Mouse (Mus musculus): ENCODE measurements around the gene Adtrp. TPM values are rescaled to one million over a fixed set of nuclear protein-coding genes. Genes with fewer than 3 reads are reported as not detected.

The Adtrp gene
- polyA plus RNA-seq, 1 experiment from 2014 or later = not detected

DNA sequence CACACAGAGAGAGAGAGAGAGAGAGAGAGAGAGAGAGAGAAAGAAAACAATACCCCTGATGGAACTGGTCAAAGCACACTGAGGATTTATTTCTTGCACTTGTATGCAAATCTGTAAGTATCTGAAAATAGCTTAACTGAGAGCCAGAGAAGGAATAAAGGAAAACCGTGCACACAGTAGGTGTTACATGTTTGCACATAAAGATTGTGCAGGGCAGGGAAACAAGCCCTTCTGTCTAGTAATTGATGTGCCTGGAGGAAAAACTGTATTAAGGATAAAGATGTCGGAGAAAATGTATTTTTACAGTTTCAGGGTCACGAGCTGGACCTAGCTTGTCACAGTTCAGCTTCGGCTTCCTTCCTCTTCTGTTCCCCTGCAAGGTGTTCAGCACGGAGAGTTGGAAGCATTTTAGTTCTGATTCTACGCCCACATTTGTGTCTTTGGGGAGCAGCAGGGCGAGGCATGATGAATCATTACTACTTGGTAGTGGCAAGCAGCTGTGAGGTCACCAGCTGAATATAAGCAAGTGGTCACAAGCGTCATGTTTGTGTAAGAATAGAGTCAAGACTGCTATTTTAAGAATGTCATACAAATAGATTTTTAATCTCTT, 43.7 kb downstream of the Adtrp start:
- no peaks in the 10 kb centered on the region for H3K27me3 ChIP-seq
- H3K4me2 ChIP-seq (replicated peaks) = no peak overlapping the region
- no peak overlapping the region for H3K27ac ChIP-seq (replicated peaks)
- H3K9me3 ChIP-seq = no peaks in the 10 kb centered on the region
- no peak overlapping the region for H3K4me3 ChIP-seq
- H3K9ac ChIP-seq (replicated peaks) = no peak overlapping the region
- H3K36me3 ChIP-seq = no peaks in the 10 kb centered on the region
- ATAC-seq (ENCODE audit: low FRiP score, low read depth) = no peak
- peaks cover 41% of the 10 kb centered on the region for H3K4me1 ChIP-seq
- 85% methylated on average over 8 of the region's 8 CpGs for WGBS

DNA sequence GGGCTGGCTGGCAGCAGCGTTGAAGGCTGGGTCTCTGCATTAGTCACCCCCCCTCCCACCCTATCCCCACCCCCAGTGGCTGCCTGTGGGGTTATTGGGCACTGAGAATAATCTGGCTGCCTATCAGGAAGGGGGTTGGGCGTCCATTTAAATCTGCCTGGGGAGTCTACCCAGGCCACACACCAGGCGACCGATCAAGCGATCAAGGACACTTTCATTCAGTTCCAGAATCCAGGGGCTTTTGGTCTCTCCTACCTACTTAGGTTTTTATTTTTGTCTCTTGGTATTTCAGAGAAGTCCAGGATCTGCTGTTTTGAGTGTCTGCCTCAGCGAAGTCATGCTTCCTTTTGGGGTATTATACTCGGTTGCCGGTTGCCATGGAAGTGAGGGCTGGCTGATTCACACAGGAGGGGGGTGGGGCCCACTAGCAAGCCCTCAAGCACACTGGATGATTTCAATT, 46.3 kb downstream of the Adtrp start:
- H3K4me3 ChIP-seq = peak overlapping the region; percentile 26
- WGBS = under 1% methylated on average over 7 of the region's 8 CpGs
- peak; percentile 94 for ATAC-seq (ENCODE audit: low FRiP score, low read depth)

DNA sequence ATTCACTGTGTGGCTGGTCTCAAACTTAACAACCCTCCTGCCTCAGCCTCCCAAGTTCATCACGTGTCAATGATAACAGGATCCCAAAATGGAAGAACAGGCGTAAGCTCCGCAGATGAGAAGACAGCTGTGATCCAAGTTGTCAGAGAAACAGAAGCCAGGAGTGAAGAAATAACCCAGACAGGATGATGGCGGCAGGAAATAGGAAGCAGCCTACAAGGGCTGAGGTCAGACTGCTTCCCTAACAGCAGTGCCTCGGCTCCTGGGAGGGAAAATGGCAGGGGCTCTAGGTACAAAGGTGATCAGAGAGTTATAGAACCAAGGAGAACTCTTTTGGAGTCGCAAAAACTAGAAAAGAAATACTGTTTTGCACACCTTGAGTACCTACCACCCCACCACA, 54.6 kb downstream of the Adtrp start:
- Histone ChIP-seq H3K4me1 (no peaks in the 10 kb centered on the region), H3K4me2 (replicated peaks) (no peak overlapping the region), H3K36me3 (no peaks in the 10 kb centered on the region), H3K27ac (replicated peaks) (no peak overlapping the region), H3K27me3 (no peaks in the 10 kb centered on the region), H3K9ac (replicated peaks) (no peak overlapping the region), H3K9me3 (no peaks in the 10 kb centered on the region), H3K4me3 (no peak overlapping the region)
- ATAC-seq (ENCODE audit: low FRiP score, low read depth) = no peak
- 88% methylated on average over 6 of the region's 6 CpGs for WGBS

More for the DNA sequence above, 46.3 kb downstream of the Adtrp start:
- H3K27me3 ChIP-seq = no peaks in the 10 kb centered on the region
- peaks cover 30% of the 10 kb centered on the region for H3K4me1 ChIP-seq
- peak overlapping the region; percentile 78 for H3K27ac ChIP-seq (replicated peaks)
- H3K36me3 ChIP-seq = no peaks in the 10 kb centered on the region
- peak overlapping the region; percentile 49 for H3K4me2 ChIP-seq (replicated peaks)
- H3K9ac ChIP-seq (replicated peaks) = no peak overlapping the region
- no peaks in the 10 kb centered on the region for H3K9me3 ChIP-seq

DNA sequence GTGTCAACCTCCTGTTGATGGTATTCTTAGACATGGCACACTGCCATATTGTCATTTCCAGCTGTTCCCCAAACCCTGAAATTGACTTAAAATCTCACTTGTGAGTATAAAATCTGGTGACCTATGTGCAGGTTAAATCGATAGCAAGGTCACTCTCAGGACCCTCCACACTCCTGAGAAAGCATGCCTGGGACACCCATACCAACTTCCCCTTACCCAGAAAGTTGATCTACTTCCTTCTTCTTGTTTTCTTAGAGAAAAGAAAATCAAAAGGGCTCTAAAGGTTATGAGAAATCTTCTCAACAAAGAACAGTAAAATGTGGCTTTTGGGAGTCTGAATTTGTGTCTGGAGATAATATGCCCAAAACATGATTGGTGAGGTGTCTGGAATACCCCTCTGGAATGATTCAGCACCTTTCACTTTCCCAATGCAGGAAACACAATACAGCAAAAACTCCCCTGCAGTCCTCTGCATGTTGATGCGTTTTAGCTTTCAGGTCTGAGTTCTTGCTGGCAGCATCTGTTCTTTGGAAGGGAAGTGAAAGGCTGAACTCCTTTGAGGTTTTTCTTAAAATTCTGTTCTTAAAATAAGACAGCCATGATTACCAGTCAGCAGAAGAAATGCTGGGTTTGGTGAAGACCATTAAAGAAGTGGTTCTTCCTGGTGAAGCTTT, 59.5 kb downstream of the Adtrp start:
- 80% methylated on average over 2 of the region's 2 CpGs for WGBS
- Histone ChIP-seq H3K27ac (replicated peaks) (no peak overlapping the region), H3K9me3 (no peaks in the 10 kb centered on the region), H3K4me3 (no peak overlapping the region), H3K27me3 (no peaks in the 10 kb centered on the region), H3K9ac (replicated peaks) (no peak overlapping the region), H3K4me2 (replicated peaks) (no peak overlapping the region), H3K36me3 (no peaks in the 10 kb centered on the region), H3K4me1 (no peaks in the 10 kb centered on the region)
- no peak for ATAC-seq (ENCODE audit: low FRiP score, low read depth)

DNA sequence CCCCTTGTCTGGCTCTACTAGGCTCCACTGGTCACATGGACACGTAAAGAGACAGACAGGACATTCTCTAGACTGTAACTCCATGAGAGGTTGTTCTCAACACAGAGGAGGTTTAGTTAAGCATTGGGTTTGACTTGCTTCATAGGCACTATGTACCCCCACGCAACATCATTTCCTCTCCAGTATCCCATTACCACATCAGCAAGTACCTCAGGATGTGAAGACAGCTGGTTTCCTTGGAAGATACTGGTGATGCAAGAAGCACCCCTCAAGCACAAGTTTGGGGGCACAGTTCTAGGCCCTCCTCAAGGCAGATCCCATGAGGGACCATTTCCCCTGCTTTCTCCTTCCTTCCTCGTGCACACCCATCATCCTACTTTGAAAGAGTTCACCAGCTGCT, 60.8 kb downstream of the Adtrp start:
- Histone ChIP-seq H3K27me3 (no peaks in the 10 kb centered on the region), H3K9ac (replicated peaks) (no peak overlapping the region), H3K9me3 (no peaks in the 10 kb centered on the region), H3K27ac (replicated peaks) (no peak overlapping the region), H3K4me2 (replicated peaks) (no peak overlapping the region), H3K36me3 (no peaks in the 10 kb centered on the region), H3K4me3 (no peak overlapping the region), H3K4me1 (no peaks in the 10 kb centered on the region)
- no peak for ATAC-seq (ENCODE audit: low FRiP score, low read depth)
- 91% methylated on average over 3 of the region's 3 CpGs for WGBS

- no peak for ATAC-seq (ENCODE audit: low FRiP score, low read depth)
- no peak overlapping the region for H3K9ac ChIP-seq (replicated peaks)
- WGBS = 88% methylated on average over 7 of the region's 7 CpGs
- no peak overlapping the region for H3K4me2 ChIP-seq (replicated peaks)
- H3K27me3 ChIP-seq = no peaks in the 10 kb centered on the region
- no peaks in the 10 kb centered on the region for H3K36me3 ChIP-seq
- no peaks in the 10 kb centered on the region for H3K9me3 ChIP-seq
- no peak overlapping the region for H3K27ac ChIP-seq (replicated peaks)
- H3K4me3 ChIP-seq = no peak overlapping the region
- no peaks in the 10 kb centered on the region for H3K4me1 ChIP-seq
These were observed 62.4 kb downstream of the Adtrp start for GRCm38 (mm10) chr13:41784889-41785701.

DNA sequence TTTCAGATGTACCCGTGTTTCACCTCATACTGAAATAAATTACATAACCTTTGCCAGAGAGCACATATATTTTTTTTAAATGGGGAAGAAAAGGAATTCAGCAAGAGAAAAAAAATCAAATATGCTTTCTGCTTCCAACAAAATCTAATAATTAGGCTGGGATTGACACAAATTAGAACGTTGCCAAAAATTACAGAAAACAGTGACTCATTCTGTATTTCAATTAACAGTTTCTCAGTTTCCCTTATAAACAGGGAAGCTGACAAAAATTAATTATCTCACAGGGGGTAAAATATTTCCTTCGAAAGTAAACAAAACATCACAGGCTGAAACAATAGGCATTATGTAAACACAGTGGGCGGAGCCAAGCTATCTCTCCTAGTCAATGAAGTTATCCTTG, 67.2 kb downstream of the Adtrp start:
- no peak overlapping the region for H3K9ac ChIP-seq (replicated peaks)
- no peaks in the 10 kb centered on the region for H3K9me3 ChIP-seq
- no peak for ATAC-seq (ENCODE audit: low FRiP score, low read depth)
- H3K27ac ChIP-seq (replicated peaks) = no peak overlapping the region
- H3K4me2 ChIP-seq (replicated peaks) = no peak overlapping the region
- H3K4me3 ChIP-seq = no peak overlapping the region
- no peaks in the 10 kb centered on the region for H3K36me3 ChIP-seq
- no peaks in the 10 kb centered on the region; the same call in 1 of the 2 replicates for H3K4me1 ChIP-seq
- WGBS = 90% methylated on average over 4 of the region's 4 CpGs
- H3K27me3 ChIP-seq = no peaks in the 10 kb centered on the region

GRCm38 (mm10) chr13:41779603-41780180, 67.8 kb downstream of the Adtrp start:
- Histone ChIP-seq H3K36me3 (no peaks in the 10 kb centered on the region), H3K4me1 (no peaks in the 10 kb centered on the region; the same call in 1 of the 2 replicates), H3K27ac (replicated peaks) (no peak overlapping the region), H3K27me3 (no peaks in the 10 kb centered on the region), H3K4me3 (no peak overlapping the region), H3K9me3 (no peaks in the 10 kb centered on the region), H3K4me2 (replicated peaks) (no peak overlapping the region), H3K9ac (replicated peaks) (no peak overlapping the region)
- WGBS = 84% methylated on average over 9 of the region's 9 CpGs
- no peak for ATAC-seq (ENCODE audit: low FRiP score, low read depth)

DNA sequence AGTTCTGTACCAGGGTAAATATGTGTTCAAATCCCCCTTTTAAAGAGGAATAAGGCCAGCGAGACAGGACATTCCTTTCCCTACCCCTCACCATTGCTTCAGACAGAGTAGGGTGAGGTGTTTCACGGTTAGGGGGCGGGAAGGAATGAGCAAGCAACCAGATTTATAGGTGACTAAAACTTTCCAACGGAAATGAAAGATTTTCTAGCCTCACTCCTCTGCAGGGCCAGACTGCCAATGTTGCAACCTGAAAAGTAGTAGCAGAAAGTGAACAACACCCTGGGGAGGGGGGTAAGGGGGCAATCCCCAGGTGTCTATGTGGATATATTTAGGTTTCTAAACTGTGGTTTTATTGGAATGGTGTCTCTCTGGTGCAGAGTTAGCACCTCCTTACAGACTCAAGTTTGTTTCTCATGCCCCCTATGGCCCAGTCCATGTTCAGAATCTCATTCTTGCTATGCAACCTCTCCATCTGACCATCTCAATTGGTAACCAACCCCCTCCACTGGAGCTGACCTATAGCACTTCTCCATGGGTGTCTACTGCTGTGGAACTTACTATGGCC, 73.6 kb downstream of the Adtrp start:
- Histone ChIP-seq H3K27me3 (0 out of 2 replicates have a peak, but pooled peaks cover 4% of the 10 kb centered on the region), H3K9ac (replicated peaks) (no peak overlapping the region), H3K9me3 (no peaks in the 10 kb centered on the region), H3K36me3 (no peaks in the 10 kb centered on the region), H3K27ac (replicated peaks) (no peak overlapping the region), H3K4me2 (replicated peaks) (no peak overlapping the region), H3K4me1 (no peaks in the 10 kb centered on the region), H3K4me3 (no peak overlapping the region)
- 92% methylated on average over 4 of the region's 4 CpGs for WGBS
- ATAC-seq (ENCODE audit: low FRiP score, low read depth) = no peak

DNA sequence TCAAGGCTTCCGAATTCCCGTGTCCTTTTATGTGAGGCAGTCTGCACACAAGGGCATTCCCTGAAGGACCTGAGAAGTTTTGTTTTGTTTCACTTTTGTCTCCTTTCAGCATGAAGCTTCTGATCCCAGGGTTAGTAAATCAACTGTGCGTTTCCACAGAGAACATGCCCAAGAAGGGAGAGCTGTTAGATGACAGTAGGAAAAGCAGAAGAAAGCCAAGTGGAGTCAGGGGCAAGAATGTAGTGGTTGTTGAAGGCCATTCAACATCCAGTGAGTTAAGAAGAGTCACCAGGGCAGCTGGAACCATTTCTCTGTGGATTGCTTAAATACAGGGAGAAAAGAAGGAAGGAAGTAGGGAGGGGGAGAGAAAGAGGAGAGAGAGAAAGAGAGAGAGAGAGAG, 76.4 kb downstream of the Adtrp start:
- no peaks in the 10 kb centered on the region for H3K9me3 ChIP-seq
- no peak overlapping the region for H3K4me2 ChIP-seq (replicated peaks)
- no peaks in the 10 kb centered on the region for H3K36me3 ChIP-seq
- no peak overlapping the region for H3K4me3 ChIP-seq
- no peak for ATAC-seq (ENCODE audit: low FRiP score, low read depth)
- 42% methylated on average over 3 of the region's 3 CpGs for WGBS
- H3K4me1 ChIP-seq = no peaks in the 10 kb centered on the region
- no peak overlapping the region for H3K9ac ChIP-seq (replicated peaks)
- 0 out of 2 replicates have a peak, but pooled peaks cover 4% of the 10 kb centered on the region for H3K27me3 ChIP-seq
- no peak overlapping the region for H3K27ac ChIP-seq (replicated peaks)

DNA sequence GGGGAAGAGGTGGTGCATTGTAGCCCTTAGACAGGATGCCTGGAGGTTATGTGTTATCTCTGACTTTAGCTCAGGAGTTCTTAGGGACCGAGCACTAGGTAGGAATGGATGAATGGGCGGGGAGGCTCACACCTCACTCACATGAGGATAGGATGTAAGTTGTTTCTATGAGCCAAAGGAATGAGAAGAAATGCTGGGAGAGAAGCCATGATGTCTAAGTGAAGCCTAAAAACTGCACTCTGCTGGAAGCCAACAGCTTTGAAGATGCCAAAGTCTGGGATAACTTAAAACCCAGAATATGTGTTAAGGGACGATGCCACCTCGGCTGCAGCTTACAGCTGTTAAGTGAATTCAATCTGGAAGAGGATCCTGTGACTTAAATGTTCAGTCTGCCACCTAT, 79.5 kb downstream of the Adtrp start:
- H3K4me3 ChIP-seq = no peak overlapping the region
- no peaks in the 10 kb centered on the region for H3K4me1 ChIP-seq
- no peak overlapping the region for H3K9ac ChIP-seq (replicated peaks)
- H3K4me2 ChIP-seq (replicated peaks) = no peak overlapping the region
- H3K27me3 ChIP-seq = 0 out of 2 replicates have a peak, but pooled peaks cover 4% of the 10 kb centered on the region
- no peaks in the 10 kb centered on the region for H3K36me3 ChIP-seq
- ATAC-seq (ENCODE audit: low FRiP score, low read depth) = no peak
- H3K9me3 ChIP-seq = no peaks in the 10 kb centered on the region
- H3K27ac ChIP-seq (replicated peaks) = no peak overlapping the region
- WGBS = 93% methylated on average over 4 of the region's 4 CpGs
